Comparison of ENCODE assay signal across 10 mouse cellular contexts in genomic region chr12:27537017-27537416, GRCm38 (mm10).
DNase-seq lines count a peak whose midpoint lies in the region; ATAC-seq and TF ChIP-seq lines count a peak whose summit lies in the region.
"Had no signal": no experiment of that assay in that cellular context is flagged by ENCODE, and none has a peak within 500 bp of the region (broad histone marks: within the 10 kb centered on the region; RNA-seq: fewer than 3 reads in every experiment).

No protein-coding gene starts in this region.

- DNase-seq in forebrain, postnatal 0 days, result peak; percentile 7
- no peak for DNase-seq in lung, postnatal 14 days
- no peak for DNase-seq in layer of hippocampus, postnatal 10 days (ENCODE audit: low spot score in 2 of 2)
- DNase-seq in urinary bladder, postnatal 14 days (ENCODE audit: low spot score), result no peak
- DNase-seq: kidney, adult 11 months had no signal

- no peaks in the 10 kb centered on the region for H3K27me3 ChIP-seq in forebrain, postnatal 0 days (ENCODE audit: insufficient read depth, low read length)
- H3K27me3 ChIP-seq in forebrain, embryonic 15.5 days, result no peaks in the 10 kb centered on the region
- no peaks in the 10 kb centered on the region for H3K27me3 ChIP-seq in lung, embryonic 16.5 days (ENCODE audit: control insufficient read depth, insufficient read depth, low read depth, low read length)
- H3K27me3 ChIP-seq in hindbrain, embryonic 16.5 days (replicated peaks; ENCODE audit: control insufficient read depth, insufficient read depth, low read length), result no peaks in the 10 kb centered on the region
- H3K27me3 ChIP-seq in neural tube, embryonic 15.5 days (replicated peaks), result no peaks in the 10 kb centered on the region

- 50% methylated on average over 9 of the region's 9 CpGs for WGBS in forebrain, postnatal 0 days
- 54% methylated on average over 9 of the region's 9 CpGs for WGBS in forebrain, embryonic 15.5 days
- 40% methylated on average over 9 of the region's 9 CpGs for WGBS in lung, embryonic 16.5 days
- 38% methylated on average over 9 of the region's 9 CpGs for WGBS in hindbrain, embryonic 16.5 days
- 20% methylated on average over 9 of the region's 9 CpGs for WGBS in neural tube, embryonic 15.5 days

- no peak overlapping the region for H3K4me3 ChIP-seq in forebrain, postnatal 0 days (ENCODE audit: low read depth, low read length)
- H3K4me3 ChIP-seq in forebrain, embryonic 15.5 days, result no peak overlapping the region
- H3K4me3 ChIP-seq in lung, embryonic 16.5 days (ENCODE audit: low read length), result no peak overlapping the region
- H3K4me3 ChIP-seq in hindbrain, embryonic 16.5 days (ENCODE audit: low read length), result no peak overlapping the region
- H3K4me3 ChIP-seq in neural tube, embryonic 15.5 days (replicated peaks), result no peak overlapping the region

- no peaks in the 10 kb centered on the region for H3K9me3 ChIP-seq in forebrain, postnatal 0 days (ENCODE audit: low read length)
- no peaks in the 10 kb centered on the region for H3K9me3 ChIP-seq in forebrain, embryonic 15.5 days
- H3K9me3 ChIP-seq in lung, embryonic 16.5 days (ENCODE audit: control insufficient read depth, low read length), result no peaks in the 10 kb centered on the region
- no peaks in the 10 kb centered on the region; the same call in 1 of the 2 replicates for H3K9me3 ChIP-seq in hindbrain, embryonic 16.5 days (ENCODE audit: control insufficient read depth, low read length)
- H3K9me3 ChIP-seq in neural tube, embryonic 15.5 days (replicated peaks), result no peaks in the 10 kb centered on the region

- H3K36me3 ChIP-seq in forebrain, postnatal 0 days (ENCODE audit: insufficient read depth), result no peaks in the 10 kb centered on the region
- H3K36me3 ChIP-seq in forebrain, embryonic 15.5 days, result no peaks in the 10 kb centered on the region
- H3K36me3 ChIP-seq in lung, embryonic 16.5 days (ENCODE audit: control insufficient read depth, insufficient read depth, low read length), result no peaks in the 10 kb centered on the region
- no peaks in the 10 kb centered on the region for H3K36me3 ChIP-seq in hindbrain, embryonic 16.5 days (ENCODE audit: control insufficient read depth, insufficient read depth, low read length)
- no peaks in the 10 kb centered on the region for H3K36me3 ChIP-seq in neural tube, embryonic 15.5 days

- no peak overlapping the region for H3K4me2 ChIP-seq in forebrain, postnatal 0 days (ENCODE audit: low read depth)
- H3K4me2 ChIP-seq in forebrain, embryonic 15.5 days (replicated peaks), result no peak overlapping the region
- H3K4me2 ChIP-seq in lung, embryonic 16.5 days (ENCODE audit: low read depth, low read length), result peak overlapping the region; percentile 41
- H3K4me2 ChIP-seq in hindbrain, embryonic 16.5 days (ENCODE audit: low read length), result peak overlapping the region; percentile 3; the same call in 1 of the 2 replicates
- peak overlapping the region; percentile 39 for H3K4me2 ChIP-seq in neural tube, embryonic 15.5 days

- no peak overlapping the region for H3K9ac ChIP-seq in forebrain, postnatal 0 days
- H3K9ac ChIP-seq in forebrain, embryonic 15.5 days (replicated peaks), result no peak overlapping the region
- no peak overlapping the region for H3K9ac ChIP-seq in lung, embryonic 16.5 days (ENCODE audit: low read length)
- no peak overlapping the region for H3K9ac ChIP-seq in hindbrain, embryonic 16.5 days (ENCODE audit: low read depth, low read length)
- H3K9ac ChIP-seq in neural tube, embryonic 15.5 days (replicated peaks), result no peak overlapping the region
- H3K9ac ChIP-seq: liver, embryonic 14.5 days had no signal

- no peak overlapping the region for H3K27ac ChIP-seq in forebrain, postnatal 0 days (ENCODE audit: low read depth, low read length)
- H3K27ac ChIP-seq in forebrain, embryonic 15.5 days (replicated peaks), result no peak overlapping the region
- no peak overlapping the region for H3K27ac ChIP-seq in lung, embryonic 16.5 days (ENCODE audit: low read length)
- no peak overlapping the region for H3K27ac ChIP-seq in hindbrain, embryonic 16.5 days (ENCODE audit: low read depth, low read length)
- H3K27ac ChIP-seq in neural tube, embryonic 15.5 days (replicated peaks), result 0 out of 2 replicates have a peak overlapping the region, but pooled peaks have one; percentile 48
- H3K27ac ChIP-seq: liver, embryonic 14.5 days had no signal

- no peak for TF ChIP-seq CTCF in forebrain, postnatal 0 days (IDR thresholded peaks at IDR 0.05; ENCODE audit: low read depth)

- ATAC-seq in forebrain, postnatal 0 days, result no peak
- no peak for ATAC-seq in forebrain, embryonic 15.5 days (replicated peaks)
- no peak for ATAC-seq in lung, embryonic 16.5 days (ENCODE audit: low read depth)
- ATAC-seq in hindbrain, embryonic 16.5 days, result peak; percentile 27; the same call in 1 of the 2 replicates
- ATAC-seq in neural tube, embryonic 15.5 days (ENCODE audit: low FRiP score), result peak; percentile 55

- H3K4me1 ChIP-seq in forebrain, postnatal 0 days (ENCODE audit: insufficient read depth), result no peaks in the 10 kb centered on the region; the same call in 1 of the 2 replicates
- H3K4me1 ChIP-seq in forebrain, embryonic 15.5 days, result 0 out of 2 replicates have a peak, but pooled peaks cover 3% of the 10 kb centered on the region
- H3K4me1 ChIP-seq in lung, embryonic 16.5 days (replicated peaks; ENCODE audit: control insufficient read depth, insufficient read depth, low read length), result no peaks in the 10 kb centered on the region
- peaks cover 2% of the 10 kb centered on the region; the same call in 1 of the 2 replicates for H3K4me1 ChIP-seq in hindbrain, embryonic 16.5 days (ENCODE audit: control insufficient read depth, insufficient read depth, low read depth, low read length)
- peaks cover 21% of the 10 kb centered on the region for H3K4me1 ChIP-seq in neural tube, embryonic 15.5 days

Comparison
In these comparisons a context has a peak if more than half of its experiments do, and no peak if none do; other contexts are left out.
1. ATAC-seq: peak in hindbrain, embryonic 16.5 days (single experiment) and neural tube, embryonic 15.5 days (single experiment); none in forebrain, postnatal 0 days (single experiment), forebrain, embryonic 15.5 days (single experiment) and lung, embryonic 16.5 days (single experiment).
2. H3K4me2 ChIP-seq: peak in lung, embryonic 16.5 days (single experiment), hindbrain, embryonic 16.5 days (single experiment) and neural tube, embryonic 15.5 days (single experiment); none in forebrain, postnatal 0 days (single experiment) and forebrain, embryonic 15.5 days (single experiment).